Mouse (Mus musculus): ENCODE data around the gene Synj1. TPM values are rescaled to one million over a fixed set of nuclear protein-coding genes. Genes with fewer than 3 reads are reported as not detected.

The Synj1 gene
- 40.5 and 41.4 TPM in 2 replicates for polyA plus RNA-seq (2015; fragmentation: Nextera tagmentation; extraction: Ambion mirVana)

DNA sequence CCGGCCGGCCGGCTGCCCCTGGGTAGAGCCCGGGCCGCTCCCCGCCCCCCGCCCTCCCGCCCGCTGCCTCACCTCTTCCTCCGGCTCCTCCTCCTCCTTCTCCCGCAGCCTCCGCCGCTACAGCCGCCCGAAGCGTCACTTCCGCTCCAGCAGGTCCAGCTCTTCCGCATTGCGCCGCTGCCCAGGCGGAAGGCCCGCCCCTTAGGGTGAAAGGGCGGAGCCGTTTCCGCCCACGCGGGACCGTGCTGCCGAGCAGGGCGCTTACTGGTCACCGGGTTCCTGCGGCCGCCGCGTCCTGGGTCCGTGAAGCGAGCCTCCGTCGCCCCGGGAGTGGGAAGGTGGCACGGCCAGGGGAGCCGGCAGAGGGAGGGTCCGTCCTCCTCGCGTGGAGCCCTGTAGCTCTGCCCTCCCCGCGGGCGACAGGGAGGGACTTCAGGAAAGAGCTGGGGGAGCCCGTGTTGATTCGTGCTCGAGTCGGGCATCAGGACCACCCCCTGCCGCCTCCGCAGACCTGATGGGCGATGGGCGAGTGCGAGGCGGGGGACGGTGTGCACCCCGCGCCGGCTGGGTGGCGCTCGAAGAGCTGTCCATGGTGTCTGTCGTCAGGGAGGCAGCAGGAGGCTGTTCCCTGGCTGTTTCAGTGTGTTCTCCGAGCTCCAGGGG, at the start of gene Synj1:
TSS of gene Synj1 (minus strand) at position 288 of the 663 bp plus-strand sequence.
- Histone ChIP-seq H3K9ac (peak within 1 kb of the TSS; percentile 94), H3K4me2 (peak within 1 kb of the TSS; percentile 82), H3K4me3 (peak within 1 kb of the TSS; percentile 82), H3K27me3 (no peaks in the 10 kb centered on the region), H3K4me1 (replicated peaks) (peaks cover 28% of the 10 kb centered on the region), H3K9me3 (no peaks in the 10 kb centered on the region), H3K36me3 (peaks cover 22% of the 10 kb centered on the region), H3K27ac (peak within 1 kb of the TSS; percentile 97)
- WGBS: under 1% methylated on average over 50 of the region's 66 CpGs
- ATAC-seq (ENCODE audit: low FRiP score): peak; percentile 95

DNA sequence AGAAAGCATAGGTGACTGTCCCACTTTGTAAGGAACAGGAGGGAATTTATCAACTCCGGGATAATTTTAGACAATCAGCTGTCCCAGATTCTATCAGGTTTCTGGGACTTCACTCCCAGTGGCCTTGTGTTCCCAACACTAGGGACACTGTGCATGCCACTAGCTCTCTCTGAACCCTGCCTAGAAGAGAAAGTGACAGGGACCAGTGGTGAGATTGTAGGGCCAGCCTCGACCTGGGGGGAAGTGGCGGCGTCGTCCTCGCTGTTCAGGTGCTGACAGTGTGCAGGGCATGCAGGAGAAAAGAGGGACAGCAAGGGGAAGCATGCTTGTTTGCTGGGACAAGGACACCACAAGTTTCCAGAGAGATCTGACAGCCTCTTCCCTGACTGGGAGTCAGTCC, 46.6 kb upstream of the Synj1 start:
- H3K36me3 ChIP-seq: no peaks in the 10 kb centered on the region
- no peaks in the 10 kb centered on the region for H3K9me3 ChIP-seq
- no peak overlapping the region for H3K4me2 ChIP-seq
- H3K9ac ChIP-seq: no peak overlapping the region
- WGBS: 82% methylated on average over 6 of the region's 6 CpGs
- no peak for ATAC-seq (ENCODE audit: low FRiP score)
- H3K27ac ChIP-seq: no peak overlapping the region
- H3K4me1 ChIP-seq (replicated peaks): no peaks in the 10 kb centered on the region
- peaks cover 11% of the 10 kb centered on the region; the same call in 1 of the 2 replicates for H3K27me3 ChIP-seq
- H3K4me3 ChIP-seq: no peak overlapping the region

DNA sequence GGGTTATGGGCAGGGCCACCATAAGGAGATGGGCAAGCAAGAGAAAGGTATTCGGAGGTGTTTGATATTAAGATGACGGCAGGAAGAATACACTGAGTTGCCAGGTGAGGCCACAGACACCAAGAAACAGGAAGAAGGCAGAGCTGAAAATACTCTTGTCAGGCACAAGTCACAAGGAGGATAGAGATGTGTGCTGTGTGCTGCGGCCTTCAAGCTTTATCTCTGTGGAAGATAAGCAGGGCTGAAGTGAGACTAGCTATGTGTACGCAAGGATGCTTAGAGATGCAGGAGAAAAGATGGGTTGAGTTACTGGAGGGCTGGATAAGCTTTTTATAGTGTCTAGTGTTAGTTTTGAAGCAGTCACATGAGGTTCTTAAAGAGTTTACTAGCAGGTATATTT, 46.2 kb upstream of the Synj1 start:
- Histone ChIP-seq H3K36me3 (no peaks in the 10 kb centered on the region), H3K27ac (no peak overlapping the region), H3K4me2 (no peak overlapping the region), H3K27me3 (peaks cover 11% of the 10 kb centered on the region; the same call in 1 of the 2 replicates), H3K4me3 (no peak overlapping the region), H3K4me1 (replicated peaks) (no peaks in the 10 kb centered on the region), H3K9me3 (no peaks in the 10 kb centered on the region), H3K9ac (no peak overlapping the region)
- WGBS: 96% methylated on average over 4 of the region's 4 CpGs
- no peak for ATAC-seq (ENCODE audit: low FRiP score)

DNA sequence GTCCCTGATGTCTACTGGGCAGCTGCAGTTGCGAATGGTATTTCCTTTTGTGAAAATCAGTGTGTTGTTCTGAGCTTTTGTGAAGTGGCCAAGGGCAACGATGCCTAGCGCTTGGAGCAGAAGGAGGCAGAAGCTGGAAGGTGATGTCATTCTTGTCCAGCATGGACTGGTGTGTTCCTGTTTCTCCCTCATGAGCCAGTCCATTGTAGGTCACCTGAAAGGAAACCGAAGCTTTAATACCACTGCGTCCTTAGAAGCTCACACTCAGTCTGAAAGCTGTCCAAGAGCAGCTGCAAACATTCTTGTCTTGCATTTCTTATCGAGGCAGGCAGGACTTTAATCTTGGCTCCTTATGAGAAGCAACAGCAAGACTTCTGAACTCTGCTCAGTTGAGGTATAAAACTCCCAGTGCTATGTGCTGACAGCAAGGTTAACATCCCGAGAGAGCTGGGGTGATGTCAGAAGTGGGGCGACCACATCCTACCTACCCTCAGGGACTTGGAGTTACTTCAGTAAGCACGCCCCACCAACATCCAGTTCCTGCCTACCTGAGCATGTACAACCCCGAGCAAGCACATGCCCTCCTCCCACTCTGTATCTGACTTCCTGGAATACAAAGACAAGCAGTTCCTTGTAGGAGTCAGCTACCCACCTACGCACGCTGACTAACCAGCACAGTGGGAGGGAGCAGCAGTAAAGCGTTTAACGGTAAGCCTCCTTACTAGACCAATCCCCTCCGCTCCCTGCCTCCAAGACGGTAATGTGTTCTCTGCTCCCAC, 45.1 kb upstream of the Synj1 start:
- Histone ChIP-seq H3K27ac (no peak overlapping the region), H3K4me2 (no peak overlapping the region), H3K4me3 (no peak overlapping the region), H3K36me3 (no peaks in the 10 kb centered on the region), H3K9ac (no peak overlapping the region; the same call in 1 of the 2 replicates), H3K27me3 (peaks cover 15% of the 10 kb centered on the region), H3K9me3 (no peaks in the 10 kb centered on the region), H3K4me1 (replicated peaks) (no peaks in the 10 kb centered on the region)
- no peak for ATAC-seq (ENCODE audit: low FRiP score)
- WGBS: 63% methylated on average over 16 of the region's 16 CpGs

DNA sequence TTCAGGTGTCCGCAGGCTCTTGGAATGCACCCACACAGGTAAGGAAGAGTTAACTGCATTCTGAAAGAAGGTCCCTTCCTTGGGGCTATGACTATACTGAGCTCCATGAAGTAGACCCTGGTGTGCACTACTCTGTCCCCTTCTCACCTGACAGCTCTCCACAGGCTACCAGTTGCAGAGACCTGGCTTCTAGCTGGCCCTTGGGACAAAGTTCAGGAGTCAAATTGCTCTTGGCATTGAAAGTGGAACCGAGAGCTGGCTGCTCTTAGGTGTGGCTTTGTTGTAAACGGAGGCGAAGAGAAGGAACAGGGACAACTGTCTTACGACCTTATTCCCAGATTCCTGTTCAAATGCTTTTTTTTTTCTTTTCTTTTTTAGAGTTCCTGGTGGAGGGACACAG, 44.0 kb upstream of the Synj1 start:
- Histone ChIP-seq H3K36me3 (no peaks in the 10 kb centered on the region), H3K4me3 (no peak overlapping the region), H3K9me3 (no peaks in the 10 kb centered on the region)

DNA sequence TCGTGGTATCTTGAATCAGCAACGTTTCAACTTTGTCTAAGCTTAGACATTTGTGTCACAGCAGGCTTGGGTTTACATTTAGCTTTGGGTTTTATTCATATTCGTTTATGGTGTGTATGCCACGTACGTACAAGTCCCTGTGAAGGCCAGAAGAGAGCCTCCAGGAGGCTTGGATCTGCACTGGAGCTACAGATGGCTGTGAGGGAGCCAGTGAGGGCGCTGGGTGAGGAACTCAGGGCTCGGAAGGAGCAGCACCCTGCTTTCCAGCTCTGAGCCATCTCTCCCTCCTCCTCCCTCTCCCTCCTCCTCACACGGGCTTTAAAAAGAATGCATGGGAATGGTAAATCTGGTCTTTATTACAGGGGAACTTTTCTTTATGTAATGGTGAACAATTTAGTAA, 42.5 kb upstream of the Synj1 start:
- ATAC-seq (ENCODE audit: low FRiP score): no peak
- WGBS: 64% methylated on average over 8 of the region's 8 CpGs
- H3K27ac ChIP-seq: no peak overlapping the region
- peaks cover 17% of the 10 kb centered on the region for H3K27me3 ChIP-seq
- H3K36me3 ChIP-seq: no peaks in the 10 kb centered on the region
- H3K9me3 ChIP-seq: no peaks in the 10 kb centered on the region
- no peak overlapping the region for H3K4me3 ChIP-seq
- no peak overlapping the region for H3K4me2 ChIP-seq
- H3K9ac ChIP-seq: peak overlapping the region; percentile 53; the same call in 1 of the 2 replicates
- no peaks in the 10 kb centered on the region for H3K4me1 ChIP-seq (replicated peaks)

More for the DNA sequence above, 44.0 kb upstream of the Synj1 start:
- Histone ChIP-seq H3K27ac (no peak overlapping the region), H3K4me1 (replicated peaks) (no peaks in the 10 kb centered on the region), H3K9ac (no peak overlapping the region), H3K27me3 (peaks cover 15% of the 10 kb centered on the region), H3K4me2 (no peak overlapping the region)
- no peak for ATAC-seq (ENCODE audit: low FRiP score)
- WGBS: 87% methylated on average over 5 of the region's 5 CpGs

- Histone ChIP-seq H3K27me3 (0 out of 2 replicates have a peak, but pooled peaks cover 2% of the 10 kb centered on the region), H3K4me1 (replicated peaks) (peaks cover 29% of the 10 kb centered on the region), H3K9me3 (no peaks in the 10 kb centered on the region), H3K9ac (no peak overlapping the region), H3K36me3 (peaks cover 7% of the 10 kb centered on the region; the same call in 1 of the 2 replicates), H3K27ac (no peak overlapping the region), H3K4me3 (no peak overlapping the region), H3K4me2 (peak overlapping the region; percentile 73; the same call in 1 of the 2 replicates)
- 61% methylated on average over 8 of the region's 8 CpGs for WGBS
- ATAC-seq (ENCODE audit: low FRiP score): no peak
These were observed 34.4 kb upstream of the Synj1 start for GRCm38 (mm10) chr16:91045511-91045910.

DNA sequence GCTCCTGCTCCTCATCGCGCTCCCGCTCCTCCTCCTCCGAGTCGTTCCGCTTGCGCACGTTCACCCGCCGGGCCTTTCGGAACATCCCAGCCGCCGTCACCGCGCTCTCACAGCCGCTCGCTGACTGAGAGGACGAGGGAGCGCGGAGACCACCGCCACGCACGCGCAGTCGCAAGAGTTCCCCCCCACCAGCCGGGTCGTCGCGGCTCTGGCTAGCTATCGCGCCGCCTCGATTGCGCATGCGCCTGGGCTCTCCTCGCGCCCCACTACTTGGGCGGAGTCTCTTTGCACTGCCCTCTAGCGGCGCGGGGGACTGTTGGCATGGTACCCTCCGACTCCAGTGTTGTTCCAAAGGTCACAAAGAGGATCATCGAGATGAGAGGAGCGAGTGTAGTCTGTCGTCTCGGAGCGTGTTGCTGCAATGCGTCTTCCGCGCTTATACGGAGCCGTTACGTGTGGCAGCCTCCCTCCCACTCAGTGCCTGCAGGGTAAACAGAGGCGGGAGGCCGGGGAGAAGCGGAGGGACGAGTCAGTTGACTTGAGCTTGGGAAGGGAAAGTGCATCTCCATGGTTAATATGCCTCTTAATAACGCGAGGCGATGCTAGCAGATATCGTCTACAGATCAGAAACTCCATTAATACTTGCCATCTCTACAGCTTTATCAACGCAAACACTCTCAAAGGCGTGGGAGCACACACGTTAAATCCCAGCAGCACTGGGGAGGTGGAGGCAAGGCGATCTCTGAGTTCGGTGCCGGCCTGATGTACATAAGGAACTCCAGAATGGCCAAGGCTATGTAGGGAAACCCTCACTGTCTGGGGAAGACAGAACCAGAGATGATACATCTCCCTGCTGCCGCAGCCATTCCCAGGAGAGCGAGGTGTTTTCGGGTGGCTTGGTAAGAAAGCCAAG, 33.4 kb upstream of the Synj1 start, which contains the start of gene Paxbp1:
TSS of gene Paxbp1 (minus strand) at position 274 of the 913 bp plus-strand sequence.
- WGBS: 2% methylated on average over 52 of the region's 70 CpGs
- Histone ChIP-seq H3K9ac (peak within 1 kb of the TSS; percentile 99), H3K4me2 (peak within 1 kb of the TSS; percentile 74), H3K36me3 (peaks cover 10% of the 10 kb centered on the region), H3K27me3 (no peaks in the 10 kb centered on the region), H3K9me3 (no peaks in the 10 kb centered on the region), H3K4me3 (peak within 1 kb of the TSS; percentile 99), H3K27ac (peak within 1 kb of the TSS; percentile 97), H3K4me1 (replicated peaks) (peaks cover 29% of the 10 kb centered on the region)
- peak; percentile 97 for ATAC-seq (ENCODE audit: low FRiP score)

DNA sequence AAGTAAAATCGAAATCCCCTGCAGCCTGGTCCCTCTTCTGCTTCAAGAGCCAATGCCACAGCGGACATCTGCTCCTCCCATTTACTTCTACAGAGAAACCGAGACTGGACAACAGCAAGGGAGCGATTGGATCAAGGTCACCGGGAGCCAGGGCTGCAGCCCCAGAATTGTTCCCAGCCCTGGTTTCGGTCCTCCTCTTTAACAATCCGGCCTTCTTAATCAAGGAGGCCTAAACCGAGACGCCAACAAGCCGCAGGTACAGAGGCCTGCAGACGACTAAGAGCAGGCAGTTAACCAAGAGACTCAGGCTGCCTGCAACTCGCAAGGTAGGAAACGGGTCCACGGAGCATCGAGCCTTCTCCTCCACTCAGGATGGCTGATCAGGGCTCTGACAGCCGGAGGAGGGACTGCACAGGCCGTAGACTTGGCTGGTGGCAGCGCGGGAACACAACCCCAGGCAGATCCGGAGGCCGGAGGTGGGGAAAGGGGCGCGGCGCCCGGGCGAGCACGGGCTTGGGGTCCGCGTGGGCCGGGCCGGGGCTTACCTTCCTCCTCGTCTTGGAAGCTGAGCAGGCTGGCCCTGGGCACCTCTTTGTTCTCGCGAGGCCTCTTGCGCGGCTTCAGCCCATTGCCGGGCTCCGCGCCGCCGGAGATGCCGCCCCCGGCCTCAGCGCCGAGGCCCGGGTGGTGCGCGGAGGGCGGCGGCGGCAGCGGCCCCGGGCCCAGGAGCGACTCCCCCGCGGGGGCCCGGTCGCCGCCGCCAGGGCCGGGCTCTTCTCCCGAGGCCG, 32.5 kb upstream of the Synj1 start:
- ATAC-seq (ENCODE audit: low FRiP score): peak; percentile 81
- Histone ChIP-seq H3K4me1 (replicated peaks) (peaks cover 29% of the 10 kb centered on the region), H3K4me3 (peak overlapping the region; percentile 99), H3K9me3 (no peaks in the 10 kb centered on the region), H3K27me3 (no peaks in the 10 kb centered on the region), H3K9ac (peak overlapping the region; percentile 99), H3K4me2 (peak overlapping the region; percentile 74), H3K36me3 (peaks cover 18% of the 10 kb centered on the region), H3K27ac (peak overlapping the region; percentile 97)
- under 1% methylated on average over 35 of the region's 63 CpGs for WGBS

DNA sequence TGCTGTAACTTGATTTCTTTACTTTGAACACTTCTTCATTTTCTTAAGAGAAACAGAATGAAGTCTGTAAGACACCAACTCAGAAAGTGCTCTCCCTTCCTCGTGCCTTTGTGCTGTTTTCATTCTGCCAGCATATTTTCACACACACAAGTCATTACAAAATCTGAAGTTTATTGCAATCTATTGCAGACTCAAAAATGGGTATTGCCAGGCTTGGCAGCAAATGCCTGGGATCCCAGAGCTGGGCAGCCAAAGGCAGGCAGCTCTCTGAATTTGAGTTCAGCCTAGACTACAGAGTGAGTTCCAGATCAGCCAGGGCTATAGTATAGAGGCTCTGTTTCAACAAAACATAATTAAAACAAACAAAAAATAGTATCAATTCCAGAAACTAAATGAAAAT, 31.5 kb upstream of the Synj1 start:
- H3K4me1 ChIP-seq (replicated peaks): peaks cover 29% of the 10 kb centered on the region
- ATAC-seq (ENCODE audit: low FRiP score): no peak
- H3K4me2 ChIP-seq: peak overlapping the region; percentile 74
- H3K36me3 ChIP-seq: peaks cover 28% of the 10 kb centered on the region
- H3K4me3 ChIP-seq: peak overlapping the region; percentile 33
- no peaks in the 10 kb centered on the region for H3K27me3 ChIP-seq
- H3K27ac ChIP-seq: no peak overlapping the region
- no peaks in the 10 kb centered on the region for H3K9me3 ChIP-seq
- peak overlapping the region; percentile 67 for H3K9ac ChIP-seq
- WGBS: 68% methylated on average over 1 of the region's 1 CpGs

- Histone ChIP-seq H3K9me3 (no peaks in the 10 kb centered on the region), H3K27me3 (no peaks in the 10 kb centered on the region), H3K27ac (no peak overlapping the region), H3K36me3 (peaks cover 79% of the 10 kb centered on the region), H3K4me3 (no peak overlapping the region), H3K4me2 (no peak overlapping the region), H3K4me1 (replicated peaks) (peaks cover 2% of the 10 kb centered on the region; the same call in 1 of the 2 replicates), H3K9ac (no peak overlapping the region)
- 93% methylated on average over 10 of the region's 10 CpGs for WGBS
- no peak for ATAC-seq (ENCODE audit: low FRiP score)
These were observed 24.8 kb upstream of the Synj1 start for GRCm38 (mm10) chr16:91035866-91036265.

Measured in hindbrain, embryonic 13.5 days (tissue).